Mouse (Mus musculus) heart, adult 2 months (tissue): ENCODE results near the gene Olfr351. TPM values are rescaled to one million over a fixed set of nuclear protein-coding genes. Genes with fewer than 3 reads are reported as not detected.

Experiments used
- DNase-seq, 2 experiments: peaks; one replicate each; pipeline ENCODE4 v3.0.0; 2021
- H3K27ac ChIP-seq: fragments of 200-600 bp; 2 replicates; pipeline ENCODE4 v1.8.1; 2022
- H3K27me3 ChIP-seq: fragments of 200-500 bp; 2 replicates; pipeline ENCODE4 v1.6.1; 2012; ENCODE audit warnings: mild to moderate bottlenecking, low read length, inconsistent platforms, mixed read lengths; ENCODE audit not compliant: control insufficient read depth, insufficient read depth
- H3K36me3 ChIP-seq: fragments of 200-500 bp; 2 replicates; pipeline ENCODE4 v1.6.1; 2012; ENCODE audit warnings: low read length, inconsistent platforms; ENCODE audit not compliant: control insufficient read depth, insufficient read depth
- H3K4me1 ChIP-seq: fragments of 200-500 bp; 2 replicates; pipeline ENCODE4 v1.6.1; 2011; ENCODE audit warnings: low read length; ENCODE audit not compliant: control insufficient read depth, insufficient read depth
- H3K4me3 ChIP-seq: fragments of 200-600 bp; 2 replicates; pipeline ENCODE4 v1.8.1; 2022
- H3K79me2 ChIP-seq: fragments of 200-500 bp; replicated peaks from 2 replicates; pipeline ENCODE4 v1.6.1; 2012; ENCODE audit warnings: mild to moderate bottlenecking, inconsistent platforms, low read length, moderate library complexity, mixed read lengths; ENCODE audit not compliant: control insufficient read depth, insufficient read depth
- H3K9ac ChIP-seq: fragments of 200-500 bp; 2 replicates; pipeline ENCODE4 v1.6.1; 2012; ENCODE audit warnings: low read depth, mild to moderate bottlenecking, control low read depth, inconsistent platforms, low read length, mixed read lengths
- CTCF ChIP-seq: fragments of 200-600 bp; IDR thresholded peaks from 2 replicates; pipeline ENCODE4 v1.8.1; 2022; ENCODE audit warnings: antibody characterized with exemption, mild to moderate bottlenecking, moderate library complexity
- EP300 ChIP-seq: fragments of 200-500 bp; IDR thresholded peaks from 2 replicates; pipeline ENCODE4 v1.6.1; 2011; ENCODE audit warnings: low read depth, low read length, control low read depth; ENCODE audit not compliant: insufficient read depth
- POLR2A ChIP-seq: fragments of 200-500 bp; IDR thresholded peaks from 2 replicates; pipeline ENCODE4 v1.6.1; 2011; ENCODE audit warnings: mild to moderate bottlenecking, low read depth, low read length, control low read depth; ENCODE audit not compliant: insufficient read depth
- WGBS: fragments of 180-500 bp; shearing (Covaris S2); methylation state at CpG from one replicate; pipeline ENCODE4 v1.1.7; 2018; 5-methylcytosine and 5-hydroxymethylcytosine counted together
- intact Hi-C: fragments of 180-260 bp; cut with DNase I; formaldehyde crosslinking; loops from one replicate; pipeline ENCODE4 v1.15.1; 2025
- polyA plus RNA-seq: library from polyadenylated mRNA; depleted of rRNA; stranded (reverse); fragments of >200 nt; gene quantifications from 2 replicates; pipeline ENCODE4 v1.2.3, GENCODE M21; 2012; rRNA removed
- total RNA-seq, 2 experiments: library from RNA; stranded (reverse); gene quantifications; 2 replicates each; pipeline ENCODE4 v1.2.3; 2021

Gene Olfr351
- total and polyA plus RNA-seq, 3 experiments = not detected

GRCm38 (mm10) chr2:36816932-36817331 lies 45.5 kb downstream of the Olfr351 start, which contains the start of gene Olfr3:
Gene Olfr3, minus strand, starts transcription at chr2:36817032.
- H3K36me3 ChIP-seq = no peaks in the 10 kb centered on the region
- no peak within 1 kb of the TSS for H3K27ac ChIP-seq
- H3K79me2 ChIP-seq = no peaks in the 10 kb centered on the region
- H3K4me1 ChIP-seq = no peaks in the 10 kb centered on the region
- H3K27me3 ChIP-seq = no peaks in the 10 kb centered on the region
- no peak within 1 kb of the TSS for H3K4me3 ChIP-seq
- 47% methylated on average over 1 of the region's 1 CpGs for WGBS
- no peak for DNase-seq
- intact Hi-C loops = no loop called here
- no peak within 1 kb of the TSS for H3K9ac ChIP-seq
- no peak for TF ChIP-seq EP300
- TF ChIP-seq CTCF = no peak
- TF ChIP-seq POLR2A = no peak

Other genes starting within 250 kb of the Olfr351 start
- gene Olfr345, start 222.6 kb downstream of the Olfr351 start, total RNA-seq = not detected
- not detected in 2 replicates for gene Olfr345, start 222.6 kb downstream of the Olfr351 start, polyA plus RNA-seq
- not detected for gene Olfr346, start 176.9 kb downstream of the Olfr351 start, total RNA-seq
- not detected in 2 replicates for gene Olfr346, start 176.9 kb downstream of the Olfr351 start, polyA plus RNA-seq
- gene Olfr347, start 130.8 kb downstream of the Olfr351 start, total RNA-seq = not detected
- gene Olfr347, start 130.8 kb downstream of the Olfr351 start, polyA plus RNA-seq = not detected in 2 replicates
- not detected for gene Olfr348, start 78.4 kb downstream of the Olfr351 start, total RNA-seq
- not detected in 2 replicates for gene Olfr348, start 78.4 kb downstream of the Olfr351 start, polyA plus RNA-seq
- not detected for gene Olfr50, start 72.1 kb downstream of the Olfr351 start, total RNA-seq
- gene Olfr50, start 72.1 kb downstream of the Olfr351 start, polyA plus RNA-seq = not detected in 2 replicates
- gene Olfr3, start 45.6 kb downstream of the Olfr351 start, total RNA-seq = not detected
- gene Olfr3, start 45.6 kb downstream of the Olfr351 start, polyA plus RNA-seq = not detected in 2 replicates
- gene Olfr350, start 16.4 kb downstream of the Olfr351 start, total RNA-seq = not detected
- not detected in 2 replicates for gene Olfr350, start 16.4 kb downstream of the Olfr351 start, polyA plus RNA-seq
- not detected for gene Olfr352, start 5.8 kb upstream of the Olfr351 start, total RNA-seq
- not detected in 2 replicates for gene Olfr352, start 5.8 kb upstream of the Olfr351 start, polyA plus RNA-seq
- not detected for gene Olfr353, start 30.3 kb upstream of the Olfr351 start, total RNA-seq
- not detected in 2 replicates for gene Olfr353, start 30.3 kb upstream of the Olfr351 start, polyA plus RNA-seq
- gene Olfr354, start 43.0 kb upstream of the Olfr351 start, total RNA-seq = not detected
- gene Olfr354, start 43.0 kb upstream of the Olfr351 start, polyA plus RNA-seq = not detected in 2 replicates
- not detected for gene Olfr355, start 66.2 kb upstream of the Olfr351 start, total RNA-seq
- gene Olfr355, start 66.2 kb upstream of the Olfr351 start, polyA plus RNA-seq = not detected in 2 replicates
- gene Olfr356, start 74.5 kb upstream of the Olfr351 start, total RNA-seq = not detected
- gene Olfr356, start 74.5 kb upstream of the Olfr351 start, polyA plus RNA-seq = not detected in 2 replicates
- not detected for gene Olfr357, start 131.2 kb upstream of the Olfr351 start, total RNA-seq
- not detected in 2 replicates for gene Olfr357, start 131.2 kb upstream of the Olfr351 start, polyA plus RNA-seq
- not detected for gene Olfr358, start 146.7 kb upstream of the Olfr351 start, total RNA-seq
- not detected in 2 replicates for gene Olfr358, start 146.7 kb upstream of the Olfr351 start, polyA plus RNA-seq
- gene Olfr360, start 203.1 kb upstream of the Olfr351 start, total RNA-seq = not detected
- gene Olfr360, start 203.1 kb upstream of the Olfr351 start, polyA plus RNA-seq = not detected in 2 replicates
- gene Olfr361, start 226.6 kb upstream of the Olfr351 start, total RNA-seq = not detected
- gene Olfr361, start 226.6 kb upstream of the Olfr351 start, polyA plus RNA-seq = not detected in 2 replicates